Mouse (Mus musculus) liver, postnatal 0 days (tissue): ENCODE data around the gene Slc45a1.

ENCODE experiments used
- CTCF ChIP-seq: sonication (generic); IDR thresholded peaks from 2 replicates; pipeline ENCODE4 v1.5.1; 2016; ENCODE audit warnings: antibody characterized with exemption, low read depth
- EP300 ChIP-seq: IDR thresholded peaks from 2 replicates; pipeline ENCODE4 v1.6.1; 2016; ENCODE audit warnings: antibody characterized with exemption, low read depth, mild to moderate bottlenecking

DNA sequence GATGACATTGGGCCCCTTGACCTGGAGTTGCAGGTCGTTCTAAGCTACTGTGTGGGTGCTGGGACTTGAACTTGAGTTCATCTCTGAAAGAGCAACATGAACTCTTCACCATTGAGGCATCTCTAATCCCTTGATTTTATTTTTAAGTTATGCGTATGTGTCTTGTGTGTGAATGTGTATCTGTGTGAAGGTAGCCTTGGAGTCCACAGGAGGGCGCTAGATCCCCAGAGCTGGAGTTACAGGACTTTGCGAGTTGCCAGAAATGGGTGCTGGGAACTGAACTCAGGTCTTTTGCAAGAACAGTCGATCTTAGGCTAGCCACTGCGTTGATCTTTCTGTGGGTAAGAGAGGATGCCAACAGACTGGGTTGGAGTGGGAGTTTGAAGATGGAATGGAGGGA lies 4.5 kb upstream of the Slc45a1 start:
- TF ChIP-seq CTCF (peak; percentile 43), EP300 (no peak)
